Mouse (Mus musculus): Measurements from ENCODE around the gene Eif3l. TPM values are rescaled to one million over a fixed set of nuclear protein-coding genes. Genes with fewer than 3 reads are reported as not detected.
"Not testable (repeated sequence)": the region's sequence is repeated elsewhere in the genome, so short reads cannot be mapped to it uniquely, and the experiment has no call there.

Eif3l gene
- polyA plus RNA-seq, 1 experiment from 2014 or later = 275 TPM

DNA sequence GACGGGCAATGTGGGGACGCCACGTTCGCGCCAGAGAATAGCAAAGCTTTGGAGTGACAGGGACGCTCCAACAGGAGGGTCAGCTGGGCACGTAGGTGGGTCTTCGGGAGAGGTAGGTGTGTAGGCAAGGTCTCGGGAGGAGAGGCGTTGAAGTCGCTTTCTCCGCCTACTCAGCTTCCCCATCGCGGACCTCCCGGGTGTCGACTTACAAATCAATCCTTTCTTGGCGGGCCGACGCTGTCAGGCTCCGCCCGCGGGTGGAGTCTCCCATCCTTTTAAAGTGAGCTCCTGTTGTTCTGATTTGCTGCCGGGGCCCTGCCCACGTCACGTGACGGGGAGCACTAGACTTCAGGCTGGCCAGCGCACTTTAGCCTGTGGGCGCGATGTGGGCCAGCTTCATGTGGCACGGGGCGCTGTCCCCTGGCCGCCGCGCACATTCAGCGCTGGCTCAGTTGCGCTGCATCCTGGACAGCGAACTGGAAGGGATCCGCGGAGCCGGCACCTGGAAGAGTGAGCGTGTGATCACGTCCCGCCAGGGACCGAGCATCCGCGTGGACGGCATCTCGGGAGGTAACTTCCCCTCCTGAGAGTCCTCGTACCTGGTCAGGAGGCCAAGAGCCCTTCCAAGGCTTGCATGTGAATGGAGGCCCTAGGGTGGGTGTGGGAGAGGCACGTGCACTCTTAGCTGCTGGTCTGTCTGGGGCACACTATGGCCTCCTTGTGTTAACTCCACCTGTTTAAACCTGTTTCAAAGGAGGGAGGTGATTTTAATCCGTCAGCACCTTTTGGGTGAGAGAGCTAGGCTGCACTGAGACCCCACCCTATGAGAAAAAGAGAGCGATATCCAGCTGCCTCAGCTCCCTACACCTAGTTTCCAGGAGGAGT, 44.2 kb upstream of the Eif3l start:
- H3K4me1 ChIP-seq (ENCODE audit: control insufficient read depth, insufficient read depth, low read length) = peaks cover 21% of the 10 kb centered on the region
- DNase-seq (ENCODE audit: low spot score) = peak; percentile 93
- under 1% methylated on average over 52 of the region's 52 CpGs for WGBS
- H3K36me3 ChIP-seq (ENCODE audit: control insufficient read depth, insufficient read depth, low read length) = no peaks in the 10 kb centered on the region
- no peaks in the 10 kb centered on the region for H3K9me3 ChIP-seq (ENCODE audit: control insufficient read depth, low read length)
- no peaks in the 10 kb centered on the region for H3K27me3 ChIP-seq (ENCODE audit: control insufficient read depth, insufficient read depth, low read length)
- H3K4me2 ChIP-seq (ENCODE audit: low read depth, severe bottlenecking) = peak overlapping the region; percentile 99
- no peak overlapping the region for H3K27ac ChIP-seq (replicated peaks; ENCODE audit: low read depth, low read length)
- peak overlapping the region; percentile 38 for H3K9ac ChIP-seq (ENCODE audit: low read length)
- peak overlapping the region; percentile 82 for H3K4me3 ChIP-seq (ENCODE audit: low read depth, low read length)
- peak; percentile 85 for ATAC-seq (ENCODE audit: insufficient number of reproducible peaks, low FRiP score, low TSS enrichment, low read depth)

DNA sequence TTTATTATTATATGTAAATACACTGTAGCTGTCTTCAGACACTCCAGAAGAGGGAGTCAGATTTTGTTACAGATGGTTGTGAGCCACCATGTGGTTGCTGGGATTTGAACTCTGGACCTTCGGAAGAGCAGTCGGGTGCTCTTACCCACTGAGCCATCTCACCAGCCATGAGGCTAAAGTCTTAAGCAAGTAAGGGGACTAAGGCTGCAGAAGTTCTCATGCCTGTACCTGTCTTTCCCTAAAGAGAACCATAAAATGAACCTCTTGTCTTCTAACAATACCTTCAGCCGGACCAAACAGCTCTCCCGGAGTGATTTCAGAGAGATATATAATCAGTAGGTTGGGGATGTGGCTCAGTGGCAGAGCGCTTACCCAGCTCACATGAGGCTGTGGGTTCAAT, 43.1 kb upstream of the Eif3l start:
- peaks cover 16% of the 10 kb centered on the region for H3K4me1 ChIP-seq (ENCODE audit: control insufficient read depth, insufficient read depth, low read length)

DNA sequence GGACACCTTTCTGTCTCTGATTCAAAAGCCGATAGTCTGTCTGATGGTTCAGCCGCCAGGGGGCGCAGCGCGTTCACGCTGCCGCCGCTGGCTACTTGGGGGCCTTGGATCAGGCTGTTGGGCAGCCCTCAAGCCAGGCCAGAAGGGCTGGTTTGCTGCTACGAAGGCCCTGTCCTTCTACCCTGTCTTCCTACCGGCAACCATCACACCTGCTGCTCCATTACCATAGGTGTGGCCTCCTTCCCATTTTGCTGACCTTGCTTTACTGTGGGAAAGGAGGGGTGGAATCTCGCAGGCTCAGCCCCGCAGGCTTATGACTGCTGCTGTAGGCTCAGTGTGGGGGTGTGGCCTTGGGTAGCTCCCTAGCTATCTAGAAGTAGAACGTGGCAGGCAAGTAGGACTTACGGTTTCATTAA, 37.1 kb upstream of the Eif3l start:
- peak; percentile 85 for DNase-seq (ENCODE audit: low spot score)
- ATAC-seq (ENCODE audit: insufficient number of reproducible peaks, low FRiP score, low TSS enrichment, low read depth) = no peak
- Histone ChIP-seq H3K4me1 (ENCODE audit: control insufficient read depth, insufficient read depth, low read length) (peaks cover 13% of the 10 kb centered on the region), H3K9me3 (ENCODE audit: control insufficient read depth, low read length) (peaks cover 2% of the 10 kb centered on the region; the same call in 1 of the 2 replicates), H3K4me3 (ENCODE audit: low read depth, low read length) (no peak overlapping the region), H3K4me2 (ENCODE audit: low read depth, severe bottlenecking) (no peak overlapping the region; the same call in 1 of the 2 replicates), H3K27me3 (ENCODE audit: control insufficient read depth, insufficient read depth, low read length) (peaks cover 22% of the 10 kb centered on the region), H3K36me3 (ENCODE audit: control insufficient read depth, insufficient read depth, low read length) (no peaks in the 10 kb centered on the region), H3K9ac (ENCODE audit: low read length) (no peak overlapping the region), H3K27ac (replicated peaks; ENCODE audit: low read depth, low read length) (no peak overlapping the region)
- WGBS = 12% methylated on average over 14 of the region's 14 CpGs

More for the DNA sequence above, 43.1 kb upstream of the Eif3l start:
- H3K27me3 ChIP-seq (ENCODE audit: control insufficient read depth, insufficient read depth, low read length); H3K9ac ChIP-seq (ENCODE audit: low read length); ATAC-seq (ENCODE audit: insufficient number of reproducible peaks, low FRiP score, low TSS enrichment, low read depth); H3K27ac ChIP-seq (replicated peaks; ENCODE audit: low read depth, low read length); H3K36me3 ChIP-seq (ENCODE audit: control insufficient read depth, insufficient read depth, low read length); H3K4me3 ChIP-seq (ENCODE audit: low read depth, low read length); DNase-seq (ENCODE audit: low spot score); H3K4me2 ChIP-seq (ENCODE audit: low read depth, severe bottlenecking); H3K9me3 ChIP-seq (ENCODE audit: control insufficient read depth, low read length): not testable (repeated sequence)
- 89% methylated on average over 5 of the region's 5 CpGs for WGBS

DNA sequence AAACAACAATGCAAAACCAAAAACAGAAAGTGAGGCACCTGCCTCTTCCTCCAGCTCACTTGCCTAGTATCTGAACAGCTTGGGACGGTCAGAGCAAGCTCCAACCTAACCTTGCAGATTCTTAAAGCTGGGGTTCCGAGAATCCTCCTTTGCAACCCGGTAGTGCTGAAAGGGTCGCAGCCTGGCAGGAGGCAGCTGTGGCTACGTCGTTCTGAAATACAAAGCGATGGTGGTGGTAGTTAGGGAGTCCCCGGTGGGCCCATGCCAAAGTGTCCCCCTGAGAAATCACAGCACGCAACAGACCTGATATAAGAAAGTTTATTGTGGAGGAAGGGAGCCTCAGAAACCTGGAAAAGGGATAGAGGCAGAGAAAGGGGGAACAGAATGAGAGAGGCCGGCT, 36.6 kb upstream of the Eif3l start:
- H3K36me3 ChIP-seq (ENCODE audit: control insufficient read depth, insufficient read depth, low read length) = no peaks in the 10 kb centered on the region
- H3K9me3 ChIP-seq (ENCODE audit: control insufficient read depth, low read length) = peaks cover 2% of the 10 kb centered on the region; the same call in 1 of the 2 replicates
- H3K4me1 ChIP-seq (ENCODE audit: control insufficient read depth, insufficient read depth, low read length) = peaks cover 13% of the 10 kb centered on the region
- no peak for ATAC-seq (ENCODE audit: insufficient number of reproducible peaks, low FRiP score, low TSS enrichment, low read depth)
- no peak overlapping the region for H3K4me3 ChIP-seq (ENCODE audit: low read depth, low read length)
- peaks cover 26% of the 10 kb centered on the region for H3K27me3 ChIP-seq (ENCODE audit: control insufficient read depth, insufficient read depth, low read length)
- H3K27ac ChIP-seq (replicated peaks; ENCODE audit: low read depth, low read length) = no peak overlapping the region
- H3K9ac ChIP-seq (ENCODE audit: low read length) = peak overlapping the region; percentile 7; the same call in 1 of the 2 replicates
- WGBS = 74% methylated on average over 10 of the region's 10 CpGs
- no peak for DNase-seq (ENCODE audit: low spot score)
- no peak overlapping the region for H3K4me2 ChIP-seq (ENCODE audit: low read depth, severe bottlenecking)

DNA sequence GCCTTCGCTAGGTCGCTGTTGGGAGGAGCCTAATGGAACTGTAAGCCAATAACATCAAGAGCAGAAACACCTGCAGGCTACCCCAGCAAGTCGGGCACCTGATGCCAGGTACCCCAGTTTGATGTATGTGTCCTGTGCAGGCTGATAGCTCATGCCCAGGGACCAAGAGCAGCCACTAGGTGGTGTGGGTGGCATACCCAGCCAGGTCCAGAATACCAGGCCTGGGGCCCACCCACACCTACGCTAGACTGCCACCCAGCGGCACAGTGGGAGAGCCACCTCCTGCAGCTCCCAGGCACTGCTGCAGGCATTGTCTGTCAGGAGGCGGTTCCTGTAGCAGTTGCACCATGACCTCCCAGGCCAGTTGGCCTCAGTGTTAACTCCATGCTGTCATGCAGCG, 36.1 kb upstream of the Eif3l start:
- Histone ChIP-seq H3K9me3 (ENCODE audit: control insufficient read depth, low read length) (peaks cover 2% of the 10 kb centered on the region; the same call in 1 of the 2 replicates), H3K36me3 (ENCODE audit: control insufficient read depth, insufficient read depth, low read length) (no peaks in the 10 kb centered on the region), H3K27ac (replicated peaks; ENCODE audit: low read depth, low read length) (no peak overlapping the region), H3K27me3 (ENCODE audit: control insufficient read depth, insufficient read depth, low read length) (peaks cover 29% of the 10 kb centered on the region), H3K4me1 (ENCODE audit: control insufficient read depth, insufficient read depth, low read length) (peaks cover 13% of the 10 kb centered on the region), H3K9ac (ENCODE audit: low read length) (peak overlapping the region; percentile 7; the same call in 1 of the 2 replicates), H3K4me2 (ENCODE audit: low read depth, severe bottlenecking) (no peak overlapping the region), H3K4me3 (ENCODE audit: low read depth, low read length) (no peak overlapping the region)
- ATAC-seq (ENCODE audit: insufficient number of reproducible peaks, low FRiP score, low TSS enrichment, low read depth) (no peak; the same call in 1 of the 2 replicates), DNase-seq (ENCODE audit: low spot score) (peak; percentile 78)
- WGBS = 17% methylated on average over 7 of the region's 7 CpGs

DNA sequence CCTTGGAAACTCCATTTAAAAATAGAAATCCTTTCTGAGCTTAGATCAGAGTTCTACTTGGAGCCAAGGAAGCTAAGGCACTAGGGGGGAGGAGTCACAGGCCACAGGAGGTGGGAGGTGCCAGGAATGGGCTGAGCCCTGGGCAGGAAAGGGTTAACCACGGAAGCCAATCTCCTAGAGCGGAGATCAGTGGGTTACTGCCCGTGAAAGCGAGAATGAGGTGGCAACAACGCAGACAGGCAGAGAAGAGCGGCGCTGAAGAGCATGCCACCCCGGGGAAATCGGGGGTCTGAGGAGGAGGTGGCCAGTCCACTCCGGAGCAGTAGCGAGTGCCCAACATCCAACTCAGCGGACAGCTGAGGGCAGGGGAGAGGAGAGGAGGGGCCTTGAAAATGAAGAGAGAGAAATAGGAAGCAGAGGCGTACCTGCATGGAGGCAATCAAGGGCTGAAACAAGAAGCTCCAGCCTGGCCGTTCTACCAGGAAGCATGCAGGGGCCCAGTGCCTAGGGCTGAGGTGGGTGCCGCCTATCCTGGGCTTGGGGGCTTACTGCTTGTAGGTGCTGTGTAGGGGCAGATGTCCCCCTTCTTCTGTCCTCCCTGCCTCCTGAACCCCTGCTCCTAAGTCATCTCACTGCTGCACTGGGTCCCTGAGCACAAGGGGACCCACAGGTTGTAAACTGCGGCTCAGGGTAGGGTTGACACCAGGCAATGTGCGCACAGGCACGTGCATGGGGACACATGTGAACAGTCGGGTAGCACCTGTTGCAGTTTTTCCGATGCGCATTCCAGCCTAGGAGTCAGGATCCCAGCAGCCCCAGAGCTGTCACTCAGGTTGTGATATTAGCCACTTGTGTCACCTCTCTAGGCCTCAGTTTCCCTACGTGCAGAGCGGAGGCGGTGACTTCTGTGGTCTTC, 34.2 kb upstream of the Eif3l start:
- H3K4me2 ChIP-seq (ENCODE audit: low read depth, severe bottlenecking) = peak overlapping the region; percentile 55
- H3K27ac ChIP-seq (replicated peaks; ENCODE audit: low read depth, low read length) = no peak overlapping the region
- peak; percentile 63 for DNase-seq (ENCODE audit: low spot score)
- H3K4me3 ChIP-seq (ENCODE audit: low read depth, low read length) = no peak overlapping the region
- no peak overlapping the region for H3K9ac ChIP-seq (ENCODE audit: low read length)
- H3K36me3 ChIP-seq (ENCODE audit: control insufficient read depth, insufficient read depth, low read length) = no peaks in the 10 kb centered on the region
- peaks cover 2% of the 10 kb centered on the region; the same call in 1 of the 2 replicates for H3K9me3 ChIP-seq (ENCODE audit: control insufficient read depth, low read length)
- no peak for ATAC-seq (ENCODE audit: insufficient number of reproducible peaks, low FRiP score, low TSS enrichment, low read depth)
- peaks cover 20% of the 10 kb centered on the region for H3K4me1 ChIP-seq (ENCODE audit: control insufficient read depth, insufficient read depth, low read length)
- peaks cover 29% of the 10 kb centered on the region for H3K27me3 ChIP-seq (ENCODE audit: control insufficient read depth, insufficient read depth, low read length)
- 18% methylated on average over 24 of the region's 24 CpGs for WGBS

DNA sequence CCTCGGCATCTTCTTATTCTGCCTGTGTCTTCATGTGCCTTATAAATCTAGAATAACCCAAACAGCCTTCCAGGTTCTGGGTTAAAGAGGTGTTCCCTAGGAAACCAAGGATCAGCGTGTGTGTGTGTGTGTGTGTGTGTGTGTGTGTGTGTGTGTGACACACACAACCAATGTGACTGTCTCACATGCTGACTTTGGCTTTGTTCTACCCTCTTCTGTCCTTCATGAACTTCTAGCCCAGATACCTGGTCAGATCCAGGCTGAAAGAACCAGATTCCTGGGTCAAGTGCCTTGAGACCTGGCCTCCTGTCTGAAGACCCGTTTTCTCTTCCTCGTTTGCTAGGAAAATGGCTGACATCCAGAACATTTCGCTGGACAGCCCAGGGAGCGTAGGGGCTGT, 33.4 kb upstream of the Eif3l start, which contains the start of gene Galr3:
Gene Galr3, plus strand, starts transcription at position 301 of the 400 bp plus-strand sequence.
- no peak for ATAC-seq (ENCODE audit: insufficient number of reproducible peaks, low FRiP score, low TSS enrichment, low read depth)
- no peak for DNase-seq (ENCODE audit: low spot score)
- H3K27ac ChIP-seq (replicated peaks; ENCODE audit: low read depth, low read length) = no peak within 1 kb of the TSS
- H3K36me3 ChIP-seq (ENCODE audit: control insufficient read depth, insufficient read depth, low read length) = no peaks in the 10 kb centered on the region
- peaks cover 29% of the 10 kb centered on the region for H3K27me3 ChIP-seq (ENCODE audit: control insufficient read depth, insufficient read depth, low read length)
- peak within 1 kb of the TSS; percentile 98 for H3K4me2 ChIP-seq (ENCODE audit: low read depth, severe bottlenecking)
- peak within 1 kb of the TSS; percentile 55 for H3K4me3 ChIP-seq (ENCODE audit: low read depth, low read length)
- H3K4me1 ChIP-seq (ENCODE audit: control insufficient read depth, insufficient read depth, low read length) = peaks cover 20% of the 10 kb centered on the region
- 74% methylated on average over 6 of the region's 6 CpGs for WGBS
- H3K9ac ChIP-seq (ENCODE audit: low read length) = peak within 1 kb of the TSS; percentile 67
- H3K9me3 ChIP-seq (ENCODE audit: control insufficient read depth, low read length) = peaks cover 2% of the 10 kb centered on the region; the same call in 1 of the 2 replicates

Data from limb, embryonic 11.5 days (tissue).